Mouse (Mus musculus) erythroblast, embryonic 14.5 days (primary cell): ENCODE data around the gene Syvn1.

ENCODE experiments used
- GATA1 ChIP-seq: IDR thresholded peaks from 2 replicates; pipeline ENCODE4 v1.6.1; 2012; ENCODE audit warnings: low read length, inconsistent platforms, mixed read lengths
- TAL1 ChIP-seq: IDR thresholded peaks from 3 replicates; pipeline ENCODE4 v1.6.1; 2012; ENCODE audit warnings: low read length, inconsistent platforms, mixed read lengths

- TF ChIP-seq TAL1 (no peak), GATA1 (no peak)
Measured at GRCm38 (mm10) chr19:6045366-6046293, 746 bp upstream of the Syvn1 start.
